ENCODE assay signal across 8 mouse cellular contexts in genomic region chr13:46418141-46418601, GRCm38 (mm10). TPM values are rescaled to one million over a fixed set of nuclear protein-coding genes. Genes with fewer than 3 reads are reported as not detected.
DNase-seq lines count a peak whose midpoint lies in the region; ATAC-seq lines count a peak whose summit lies in the region.

Gene Rbm24, plus strand, starts transcription at chr13:46418434.

- peak; percentile 46 for DNase-seq in ovary, postnatal 10 days (ENCODE audit: low spot score)
- no peak for DNase-seq in ovary, adult 18-20 months (ENCODE audit: low spot score)
- DNase-seq in embryo, embryonic 11 days = peak; percentile 87
- no peak for DNase-seq in liver, embryonic 13.5 days
- DNase-seq in thymus, postnatal 4 days = peak; percentile 83

- no peaks in the 10 kb centered on the region for H3K9me3 ChIP-seq in intestine, embryonic 16.5 days (ENCODE audit: control insufficient read depth, low read length)
- no peaks in the 10 kb centered on the region for H3K9me3 ChIP-seq in liver, embryonic 13.5 days (replicated peaks)
- H3K9me3 ChIP-seq in neural tube, embryonic 13.5 days = no peaks in the 10 kb centered on the region

- H3K4me2 ChIP-seq in intestine, embryonic 16.5 days (ENCODE audit: low read depth, low read length) = peak within 1 kb of the TSS; percentile 93
- H3K4me2 ChIP-seq in liver, embryonic 13.5 days = peak within 1 kb of the TSS; percentile 70
- peak within 1 kb of the TSS; percentile 94 for H3K4me2 ChIP-seq in neural tube, embryonic 13.5 days

- ATAC-seq in granulocyte monocyte progenitor cell, adult 5-6 weeks (replicated peaks; ENCODE audit: poor library complexity, severe bottlenecking) = peak; percentile 61
- peak; percentile 85 for ATAC-seq in intestine, embryonic 16.5 days
- ATAC-seq in liver, embryonic 13.5 days (ENCODE audit: low read depth) = no peak
- ATAC-seq in neural tube, embryonic 13.5 days (ENCODE audit: low read depth) = peak; percentile 87

- H3K36me3 ChIP-seq in intestine, embryonic 16.5 days (ENCODE audit: control insufficient read depth, insufficient read depth, low read length) = no peaks in the 10 kb centered on the region
- no peaks in the 10 kb centered on the region for H3K36me3 ChIP-seq in liver, embryonic 13.5 days
- H3K36me3 ChIP-seq in neural tube, embryonic 13.5 days = no peaks in the 10 kb centered on the region

- 0 out of 2 replicates have a peak, but pooled peaks cover 3% of the 10 kb centered on the region for H3K4me1 ChIP-seq in intestine, embryonic 16.5 days (ENCODE audit: control insufficient read depth, insufficient read depth, low read length)
- no peaks in the 10 kb centered on the region for H3K4me1 ChIP-seq in liver, embryonic 13.5 days (replicated peaks)
- H3K4me1 ChIP-seq in neural tube, embryonic 13.5 days (replicated peaks) = peaks cover 20% of the 10 kb centered on the region

- WGBS in intestine, embryonic 16.5 days = 1% methylated on average over 40 of the region's 41 CpGs
- 2% methylated on average over 38 of the region's 41 CpGs for WGBS in liver, embryonic 13.5 days (ENCODE audit: insufficient replicate concordance)
- WGBS in neural tube, embryonic 13.5 days = under 1% methylated on average over 41 of the region's 41 CpGs

- H3K27me3 ChIP-seq in intestine, embryonic 16.5 days (replicated peaks; ENCODE audit: control insufficient read depth, insufficient read depth, low read length) = no peaks in the 10 kb centered on the region
- peaks cover 42% of the 10 kb centered on the region for H3K27me3 ChIP-seq in liver, embryonic 13.5 days
- peaks cover 6% of the 10 kb centered on the region; the same call in 1 of the 2 replicates for H3K27me3 ChIP-seq in neural tube, embryonic 13.5 days

- peak within 1 kb of the TSS; percentile 59 for H3K4me3 ChIP-seq in intestine, embryonic 16.5 days (ENCODE audit: low read length)
- peak within 1 kb of the TSS; percentile 55 for H3K4me3 ChIP-seq in liver, embryonic 13.5 days (replicated peaks)
- H3K4me3 ChIP-seq in neural tube, embryonic 13.5 days = peak within 1 kb of the TSS; percentile 76

- H3K9ac ChIP-seq in intestine, embryonic 16.5 days (ENCODE audit: low read depth, low read length) = peak within 1 kb of the TSS; percentile 68
- no peak within 1 kb of the TSS for H3K9ac ChIP-seq in liver, embryonic 13.5 days
- peak within 1 kb of the TSS; percentile 87 for H3K9ac ChIP-seq in neural tube, embryonic 13.5 days

- H3K27ac ChIP-seq in intestine, embryonic 16.5 days (ENCODE audit: low read length) = peak within 1 kb of the TSS; percentile 37; the same call in 1 of the 2 replicates
- H3K27ac ChIP-seq in liver, embryonic 13.5 days = no peak within 1 kb of the TSS
- H3K27ac ChIP-seq in neural tube, embryonic 13.5 days (replicated peaks) = peak within 1 kb of the TSS; percentile 69

RNA-seq across cellular contexts. Expression of gene Rbm24, which starts in this region (rescaled TPM):
- not detected in 2 replicates for total RNA-seq in granulocyte monocyte progenitor cell, adult 5-6 weeks (2014; fragmentation: Nextera tagmentation)
- total RNA-seq in granulocyte monocyte progenitor cell, adult 5-6 weeks (2017) = not detected in 2 replicates
- 1.0 and 1.5 TPM in 2 replicates for polyA plus RNA-seq in intestine, embryonic 16.5 days (2015; fragmentation: Nextera tagmentation; extraction: Ambion mirVana)
- polyA plus RNA-seq in liver, embryonic 13.5 days (2015; fragmentation: Nextera tagmentation; extraction: Ambion mirVana) = 0.14 and 0.17 TPM in 2 replicates
- 2.1 and 2.4 TPM in 2 replicates for polyA plus RNA-seq in neural tube, embryonic 13.5 days (2015; fragmentation: Nextera tagmentation; extraction: Ambion mirVana)

Comparison
In these comparisons a context has a peak if more than half of its experiments do, and no peak if none do; other contexts are left out.
1. DNase-seq: peak in ovary, postnatal 10 days (single experiment), embryo, embryonic 11 days (single experiment) and thymus, postnatal 4 days (single experiment); none in ovary, adult 18-20 months (single experiment) and liver, embryonic 13.5 days (single experiment).
2. Peak in ATAC-seq in granulocyte monocyte progenitor cell, adult 5-6 weeks; RNA of the gene not detected or under 1 TPM.
3. Peak in every context shown above with its lines, with median percentiles within 50 percentile points of each other: H3K4me2 ChIP-seq and H3K4me3 ChIP-seq.